Mouse (Mus musculus) ovary, postnatal 10 days (tissue): ENCODE results near the gene B4galnt4.

Experiments used
- DNase-seq: peaks from one replicate; pipeline ENCODE4 v3.0.0; 2022; ENCODE audit warnings: low spot score

Gene B4galnt4

GRCm38 (mm10) chr7:141041661-141042060 is 19.2 kb upstream of the B4galnt4 start:
- no peak for DNase-seq

GRCm38 (mm10) chr7:141042539-141042938 is 18.4 kb upstream of the B4galnt4 start:
- no peak for DNase-seq

GRCm38 (mm10) chr7:141046931-141047580 is 13.8 kb upstream of the B4galnt4 start:
- no peak for DNase-seq

- peak; percentile 48 for DNase-seq
These were observed 13.2 kb upstream of the B4galnt4 start for GRCm38 (mm10) chr7:141047581-141048225.

- peak; percentile 87 for DNase-seq
These were observed 12.4 kb upstream of the B4galnt4 start for GRCm38 (mm10) chr7:141048226-141049218.

GRCm38 (mm10) chr7:141049326-141049725 is 11.6 kb upstream of the B4galnt4 start:
- no peak for DNase-seq

GRCm38 (mm10) chr7:141051060-141051685 is 9.7 kb upstream of the B4galnt4 start:
- no peak for DNase-seq

GRCm38 (mm10) chr7:141052016-141052415 is 8.9 kb upstream of the B4galnt4 start:
- no peak for DNase-seq

GRCm38 (mm10) chr7:141052421-141052820 is 8.5 kb upstream of the B4galnt4 start:
- no peak for DNase-seq

GRCm38 (mm10) chr7:141055785-141056184 is 5.1 kb upstream of the B4galnt4 start:
- DNase-seq: no peak

- DNase-seq: no peak
These were observed 3.9 kb upstream of the B4galnt4 start for GRCm38 (mm10) chr7:141056976-141057375.

GRCm38 (mm10) chr7:141057541-141057940 is 3.4 kb upstream of the B4galnt4 start:
- no peak for DNase-seq

- no peak for DNase-seq
These were observed 2.1 kb upstream of the B4galnt4 start for GRCm38 (mm10) chr7:141058601-141059341.

- DNase-seq: no peak
These were observed 975 bp upstream of the B4galnt4 start for GRCm38 (mm10) chr7:141059929-141060328.

- DNase-seq: no peak
These were observed 377 bp downstream of the B4galnt4 start for GRCm38 (mm10) chr7:141061269-141061692.

GRCm38 (mm10) chr7:141062525-141062924 is 1.6 kb downstream of the B4galnt4 start:
- DNase-seq: no peak

GRCm38 (mm10) chr7:141063353-141063752 is 2.4 kb downstream of the B4galnt4 start:
- no peak for DNase-seq

- DNase-seq: no peak
These were observed 3.3 kb downstream of the B4galnt4 start for GRCm38 (mm10) chr7:141064175-141064574.

- DNase-seq: no peak
These were observed 3.7 kb downstream of the B4galnt4 start for GRCm38 (mm10) chr7:141064576-141064975.

- no peak for DNase-seq
These were observed 7.4 kb downstream of the B4galnt4 start for GRCm38 (mm10) chr7:141068351-141068750.
